Mouse (Mus musculus): ENCODE measurements at regions not wholly inside any gene's neighbourhood (a gene's known extent, or its start where the extent isn't known, plus 50 kb on each side); places are given as distances from the start of the nearest gene placed in this dataset.
A peak's percentile ranks its signal among the peaks of the same experiment; 100 is the strongest.

DNA sequence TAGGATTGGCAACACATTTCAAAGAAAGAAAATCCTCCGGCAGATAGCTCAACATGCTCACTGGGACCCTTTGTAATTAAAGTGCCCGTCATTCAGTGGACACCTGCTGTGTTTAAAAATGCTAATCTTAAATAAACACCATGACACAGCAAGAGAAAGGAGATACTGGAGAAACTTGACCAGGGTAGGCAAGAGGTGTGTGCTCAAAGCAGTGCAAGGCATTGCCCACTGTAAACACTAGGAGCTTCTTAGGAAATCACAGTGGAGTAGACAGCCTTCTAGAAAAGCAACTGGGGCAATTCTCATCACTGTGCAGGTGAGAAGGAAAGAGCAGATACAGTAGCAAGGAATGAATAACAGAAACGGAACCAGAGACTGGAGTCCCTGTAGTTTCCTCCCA is 369.2 kb downstream of the Atp23 start:
- Histone ChIP-seq H3K36me3 (ENCODE audit: control insufficient read depth in 1 of 2, insufficient read depth in 2 of 2, low read length in 2 of 2) (no peaks in the 10 kb centered on the region), H3K9ac (ENCODE audit: control insufficient read depth, low read depth, low read length, poor library complexity, severe bottlenecking) (no peak overlapping the region), H3K9me3 (replicated peaks; ENCODE audit: insufficient read depth, low read length) (no peaks in the 10 kb centered on the region), H3K79me2 (ENCODE audit: control insufficient read depth, insufficient read depth, low read length, poor library complexity) (no peaks in the 10 kb centered on the region), H3K4me1 (ENCODE audit: control insufficient read depth in 1 of 2, insufficient read depth in 2 of 2, low read length in 2 of 2) (no peaks in the 10 kb centered on the region), H3K4me3 (ENCODE audit: control insufficient read depth in 1 of 2, insufficient read depth in 1 of 2, low read depth in 2 of 2, low read length in 2 of 2) (no peak overlapping the region), H3K27me3 (ENCODE audit: control insufficient read depth in 1 of 2, insufficient read depth in 2 of 2, low read length in 2 of 2) (no peaks in the 10 kb centered on the region), H3K27ac (ENCODE audit: control insufficient read depth, low read depth, low read length) (no peak overlapping the region)
- DNase-seq (ENCODE audit: low read depth, low spot score), result no peak
- TF ChIP-seq MAX (IDR thresholded peaks at IDR 0.05; ENCODE audit: low read length), result no peak
- TF ChIP-seq ZC3H11A (IDR thresholded peaks at IDR 0.05; ENCODE audit: low read depth, low read length), result no peak
- no peak for TF ChIP-seq ZNF384 (IDR thresholded peaks at IDR 0.05; ENCODE audit: low read depth, low read length)

GRCm38 (mm10) chr10:126531368-126531767 is 369.8 kb downstream of the Atp23 start:
- Histone ChIP-seq H3K4me3 (ENCODE audit: control insufficient read depth in 1 of 2, insufficient read depth in 1 of 2, low read depth in 2 of 2, low read length in 2 of 2) (no peak overlapping the region), H3K36me3 (ENCODE audit: control insufficient read depth in 1 of 2, insufficient read depth in 2 of 2, low read length in 2 of 2) (no peaks in the 10 kb centered on the region), H3K27ac (ENCODE audit: control insufficient read depth, low read depth, low read length) (no peak overlapping the region), H3K4me1 (ENCODE audit: control insufficient read depth in 1 of 2, insufficient read depth in 2 of 2, low read length in 2 of 2) (no peaks in the 10 kb centered on the region), H3K9ac (ENCODE audit: control insufficient read depth, low read depth, low read length, poor library complexity, severe bottlenecking) (no peak overlapping the region), H3K27me3 (ENCODE audit: control insufficient read depth in 1 of 2, insufficient read depth in 2 of 2, low read length in 2 of 2) (no peaks in the 10 kb centered on the region), H3K79me2 (ENCODE audit: control insufficient read depth, insufficient read depth, low read length, poor library complexity) (no peaks in the 10 kb centered on the region), H3K9me3 (replicated peaks; ENCODE audit: insufficient read depth, low read length) (no peaks in the 10 kb centered on the region)
- DNase-seq (ENCODE audit: low read depth, low spot score), result peak; percentile 20
- TF ChIP-seq SMC3 (IDR thresholded peaks at IDR 0.05; ENCODE audit: low read depth, low read length) (peak; percentile 25; the same call in 1 of the 2 replicates), ZC3H11A (IDR thresholded peaks at IDR 0.05; ENCODE audit: low read depth, low read length) (peak; percentile 5; the same call in 1 of the 2 replicates), TCF12 (IDR thresholded peaks at IDR 0.05; ENCODE audit: low read depth, low read length) (no peak), TBP (IDR thresholded peaks at IDR 0.05; ENCODE audit: low read depth, low read length) (no peak), ZNF384 (IDR thresholded peaks at IDR 0.05; ENCODE audit: low read depth, low read length) (peak; percentile 58; the same call in 1 of the 2 replicates), CTCF (IDR thresholded peaks at IDR 0.05 in 2 of 3, conservative IDR thresholded peaks at IDR 0.05 in 1 of 3; ENCODE audit: control insufficient read depth in 1 of 3, insufficient read depth in 1 of 3, low read depth in 2 of 3, low read length in 3 of 3, poor library complexity in 1 of 3, severe bottlenecking in 1 of 3) (peak; percentile 11 to 40 (median 37); a peak in 4 of 6 replicates), RAD21 (IDR thresholded peaks at IDR 0.05; ENCODE audit: low read depth, low read length) (peak; percentile 59)

DNA sequence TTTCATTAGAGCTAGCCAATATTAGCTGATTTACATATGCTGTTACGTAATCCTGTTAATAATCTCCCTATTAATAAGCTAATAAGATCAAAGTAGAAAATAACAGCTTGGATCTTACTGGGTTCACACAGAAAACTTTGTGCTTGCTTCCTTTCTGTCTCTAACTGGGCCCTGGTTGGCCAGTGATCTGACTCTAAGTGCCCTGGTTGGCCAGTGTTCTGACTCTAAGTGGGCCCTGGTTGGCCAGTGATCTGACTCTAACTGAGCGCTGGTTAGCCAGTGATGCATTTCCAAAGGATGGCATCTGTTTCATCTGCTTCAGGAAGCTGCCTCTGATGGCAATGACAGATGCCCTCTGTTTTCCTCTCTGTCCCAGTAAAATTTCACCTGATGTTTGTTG is 372.4 kb downstream of the Atp23 start:
- no peak overlapping the region for H3K27ac ChIP-seq (ENCODE audit: control insufficient read depth, low read depth, low read length)
- H3K9me3 ChIP-seq (replicated peaks; ENCODE audit: insufficient read depth, low read length), result no peaks in the 10 kb centered on the region
- H3K27me3 ChIP-seq (ENCODE audit: control insufficient read depth in 1 of 2, insufficient read depth in 2 of 2, low read length in 2 of 2), result no peaks in the 10 kb centered on the region
- no peaks in the 10 kb centered on the region for H3K4me1 ChIP-seq (ENCODE audit: control insufficient read depth in 1 of 2, insufficient read depth in 2 of 2, low read length in 2 of 2)
- TF ChIP-seq ZNF384 (IDR thresholded peaks at IDR 0.05; ENCODE audit: low read depth, low read length) (no peak), RCOR1 (IDR thresholded peaks at IDR 0.05; ENCODE audit: low read depth, low read length) (no peak), POLR2A (IDR thresholded peaks at IDR 0.05; ENCODE audit: control insufficient read depth in 1 of 2, insufficient read depth in 1 of 2, low read depth in 1 of 2, low read length in 2 of 2, poor library complexity in 1 of 2) (no peak), ZMIZ1 (IDR thresholded peaks at IDR 0.05; ENCODE audit: low read depth, low read length) (no peak), MAZ (IDR thresholded peaks at IDR 0.05; ENCODE audit: low read depth, low read length) (no peak), ZKSCAN1 (IDR thresholded peaks at IDR 0.05; ENCODE audit: low read depth, low read length) (no peak), MEF2A (IDR thresholded peaks at IDR 0.05; ENCODE audit: extremely low read depth, insufficient replicate concordance, low read depth, low read length, poor library complexity, severe bottlenecking) (no peak), ZC3H11A (IDR thresholded peaks at IDR 0.05; ENCODE audit: low read depth, low read length) (no peak), ELF1 (IDR thresholded peaks at IDR 0.05; ENCODE audit: low read depth, low read length) (no peak), POLR2AphosphoS5 (IDR thresholded peaks at IDR 0.05; ENCODE audit: borderline replicate concordance, low read depth, low read length) (no peak), POLR2AphosphoS2 (IDR thresholded peaks at IDR 0.05; ENCODE audit: low read length) (no peak)
- H3K79me2 ChIP-seq (ENCODE audit: control insufficient read depth, insufficient read depth, low read length, poor library complexity), result no peaks in the 10 kb centered on the region
- no peaks in the 10 kb centered on the region for H3K36me3 ChIP-seq (ENCODE audit: control insufficient read depth in 1 of 2, insufficient read depth in 2 of 2, low read length in 2 of 2)
- no peak overlapping the region for H3K9ac ChIP-seq (ENCODE audit: control insufficient read depth, low read depth, low read length, poor library complexity, severe bottlenecking)
- no peak for DNase-seq (ENCODE audit: low read depth, low spot score)
- H3K4me3 ChIP-seq (ENCODE audit: control insufficient read depth in 1 of 2, insufficient read depth in 1 of 2, low read depth in 2 of 2, low read length in 2 of 2), result no peak overlapping the region

Measured in MEL (cell line).